Mouse (Mus musculus): Measurements from ENCODE around the gene Gm26938. TPM values are rescaled to one million over a fixed set of nuclear protein-coding genes. Genes with fewer than 3 reads are reported as not detected.

The Gm26938 gene
- polyA plus RNA-seq, 1 experiment from 2014 or later = not detected

GRCm38 (mm10) chr5:139799041-139799440, 27.2 kb downstream of the Gm26938 start:
- H3K36me3 ChIP-seq = peaks cover 22% of the 10 kb centered on the region
- no peaks in the 10 kb centered on the region for H3K27me3 ChIP-seq
- no peak overlapping the region for H3K4me2 ChIP-seq
- H3K27ac ChIP-seq = no peak overlapping the region
- peaks cover 50% of the 10 kb centered on the region for H3K4me1 ChIP-seq
- 91% methylated on average over 9 of the region's 9 CpGs for WGBS
- H3K9ac ChIP-seq = no peak overlapping the region
- no peak overlapping the region for H3K4me3 ChIP-seq (replicated peaks)
- H3K9me3 ChIP-seq (replicated peaks) = no peaks in the 10 kb centered on the region
- ATAC-seq (replicated peaks; ENCODE audit: low FRiP score) = no peak

DNA sequence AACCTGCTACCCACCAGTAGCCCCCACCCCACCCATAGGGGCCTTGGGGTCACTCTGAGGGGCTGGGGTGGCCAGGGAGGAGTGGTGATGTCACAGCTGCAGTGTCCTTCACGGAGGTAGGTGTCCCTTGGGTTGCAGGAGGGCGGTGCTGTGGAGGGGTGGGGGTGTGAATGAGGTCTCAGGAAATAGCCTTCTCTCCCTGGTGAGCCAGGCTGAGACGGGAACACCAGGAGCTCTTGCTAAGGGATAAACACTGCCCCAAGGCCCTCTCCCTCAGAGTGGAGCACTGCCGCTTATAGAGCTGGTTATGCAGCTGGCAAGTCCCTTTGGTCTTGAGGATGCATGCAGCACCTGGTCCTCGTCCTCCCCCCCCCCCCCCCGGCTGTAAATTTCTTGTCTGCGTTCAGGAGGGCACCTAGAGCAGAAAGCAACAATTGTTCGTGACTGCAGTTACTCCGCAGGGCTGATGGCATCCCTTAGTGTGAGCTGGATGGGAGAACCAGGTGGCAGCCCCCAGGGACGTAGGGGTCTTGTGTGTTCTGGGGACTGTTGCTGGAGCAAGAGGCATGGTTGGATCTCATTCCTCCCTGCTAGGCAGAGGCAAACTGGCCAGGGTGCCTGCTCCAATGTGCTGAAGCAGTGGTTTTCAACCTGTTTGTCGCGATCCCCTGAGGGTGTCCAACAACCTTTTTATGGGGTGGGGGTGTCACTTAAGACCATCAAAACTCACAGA, 27.9 kb downstream of the Gm26938 start:
- WGBS = 50% methylated on average over 12 of the region's 12 CpGs
- Histone ChIP-seq H3K27ac (peak overlapping the region; percentile 63), H3K9me3 (replicated peaks) (no peaks in the 10 kb centered on the region), H3K36me3 (peaks cover 22% of the 10 kb centered on the region), H3K4me3 (replicated peaks) (no peak overlapping the region), H3K9ac (no peak overlapping the region), H3K4me2 (peak overlapping the region; percentile 32; the same call in 1 of the 2 replicates), H3K4me1 (peaks cover 50% of the 10 kb centered on the region), H3K27me3 (no peaks in the 10 kb centered on the region)
- ATAC-seq (replicated peaks; ENCODE audit: low FRiP score) = 0 out of 2 replicates have a peak, but pooled peaks have one; percentile 7

DNA sequence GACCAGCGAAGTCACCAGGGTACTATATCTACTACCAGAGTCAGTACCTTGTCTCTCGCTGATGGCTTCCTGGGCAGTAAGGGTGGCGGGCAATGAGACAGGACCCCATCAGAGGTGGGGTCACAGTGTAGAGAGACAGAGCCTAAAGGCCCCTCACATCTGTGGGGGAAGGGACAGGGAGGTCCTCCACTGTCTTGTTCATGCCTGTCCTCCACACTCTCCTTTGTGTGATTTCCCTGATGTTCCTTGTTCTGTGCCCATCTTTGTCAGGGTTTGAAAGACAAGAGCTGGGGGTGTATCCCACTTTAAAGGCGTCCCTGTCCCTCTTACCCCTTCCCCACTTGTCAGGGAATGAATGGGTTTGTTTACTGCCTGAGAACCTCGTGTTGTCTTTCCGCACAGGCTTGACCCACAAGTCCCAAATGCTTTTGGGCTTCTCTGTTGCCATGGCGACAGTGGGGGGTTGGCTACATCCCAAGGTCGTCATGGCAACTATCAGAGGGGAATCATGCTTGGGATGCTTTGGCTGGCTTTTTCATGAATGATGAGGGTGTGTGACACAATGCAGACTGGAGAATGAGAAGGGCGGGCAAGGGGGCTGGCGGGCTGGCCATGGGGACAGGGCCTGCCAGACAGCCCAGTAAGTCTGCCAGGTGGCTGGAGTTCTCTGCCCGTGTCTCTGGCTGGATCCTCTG, 28.6 kb downstream of the Gm26938 start:
- WGBS = 41% methylated on average over 11 of the region's 11 CpGs
- H3K27ac ChIP-seq = peak overlapping the region; percentile 83
- no peak overlapping the region for H3K4me3 ChIP-seq (replicated peaks)
- H3K9me3 ChIP-seq (replicated peaks) = no peaks in the 10 kb centered on the region
- no peaks in the 10 kb centered on the region for H3K27me3 ChIP-seq
- H3K4me2 ChIP-seq = peak overlapping the region; percentile 50
- H3K4me1 ChIP-seq = peaks cover 55% of the 10 kb centered on the region
- ATAC-seq (replicated peaks; ENCODE audit: low FRiP score) = peak; percentile 35; the same call in 1 of the 2 replicates
- H3K9ac ChIP-seq = no peak overlapping the region
- peaks cover 22% of the 10 kb centered on the region for H3K36me3 ChIP-seq

GRCm38 (mm10) chr5:139796900-139797299, 29.3 kb downstream of the Gm26938 start:
- WGBS = 12% methylated on average over 13 of the region's 13 CpGs
- peak overlapping the region; percentile 50 for H3K4me2 ChIP-seq
- peak; percentile 65 for ATAC-seq (replicated peaks; ENCODE audit: low FRiP score)
- H3K4me3 ChIP-seq (replicated peaks) = no peak overlapping the region
- H3K36me3 ChIP-seq = peaks cover 22% of the 10 kb centered on the region
- peak overlapping the region; percentile 83 for H3K27ac ChIP-seq
- H3K9me3 ChIP-seq (replicated peaks) = no peaks in the 10 kb centered on the region
- H3K4me1 ChIP-seq = peaks cover 63% of the 10 kb centered on the region
- 0 out of 2 replicates have a peak overlapping the region, but pooled peaks have one; percentile 1 for H3K9ac ChIP-seq
- no peaks in the 10 kb centered on the region for H3K27me3 ChIP-seq

GRCm38 (mm10) chr5:139796001-139796620, 30.1 kb downstream of the Gm26938 start:
- H3K27me3 ChIP-seq = no peaks in the 10 kb centered on the region
- no peaks in the 10 kb centered on the region for H3K9me3 ChIP-seq (replicated peaks)
- peaks cover 18% of the 10 kb centered on the region for H3K36me3 ChIP-seq
- 75% methylated on average over 9 of the region's 9 CpGs for WGBS
- no peak overlapping the region for H3K9ac ChIP-seq
- no peak for ATAC-seq (replicated peaks; ENCODE audit: low FRiP score)
- H3K27ac ChIP-seq = no peak overlapping the region
- peak overlapping the region; percentile 50; the same call in 1 of the 2 replicates for H3K4me2 ChIP-seq
- H3K4me3 ChIP-seq (replicated peaks) = no peak overlapping the region
- H3K4me1 ChIP-seq = peaks cover 67% of the 10 kb centered on the region

DNA sequence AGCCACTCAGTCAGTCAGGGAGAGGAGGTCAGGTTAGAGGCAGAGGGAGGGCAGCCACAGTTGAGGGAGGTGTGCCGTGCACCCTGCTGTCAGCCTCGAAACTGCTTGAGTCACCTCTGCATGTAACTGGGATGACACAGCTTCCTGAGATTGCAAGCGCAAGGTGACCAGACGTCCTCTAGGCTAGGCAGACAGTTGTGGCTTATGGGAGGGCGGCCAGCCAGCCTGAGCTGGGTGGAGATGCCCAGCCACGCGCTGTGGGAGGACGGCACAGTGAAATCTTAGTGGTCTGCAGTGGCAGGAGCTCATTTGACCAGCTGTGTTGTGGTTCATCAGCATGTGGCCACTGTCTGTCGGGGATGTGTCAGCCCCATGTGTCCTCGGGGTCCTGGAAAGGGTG, 31.3 kb downstream of the Gm26938 start:
- no peak overlapping the region for H3K4me2 ChIP-seq
- ATAC-seq (replicated peaks; ENCODE audit: low FRiP score) = no peak
- no peaks in the 10 kb centered on the region for H3K9me3 ChIP-seq (replicated peaks)
- no peaks in the 10 kb centered on the region for H3K27me3 ChIP-seq
- peaks cover 6% of the 10 kb centered on the region for H3K36me3 ChIP-seq
- WGBS = 60% methylated on average over 10 of the region's 10 CpGs
- peaks cover 70% of the 10 kb centered on the region for H3K4me1 ChIP-seq
- H3K27ac ChIP-seq = no peak overlapping the region
- H3K4me3 ChIP-seq (replicated peaks) = no peak overlapping the region
- no peak overlapping the region for H3K9ac ChIP-seq

DNA sequence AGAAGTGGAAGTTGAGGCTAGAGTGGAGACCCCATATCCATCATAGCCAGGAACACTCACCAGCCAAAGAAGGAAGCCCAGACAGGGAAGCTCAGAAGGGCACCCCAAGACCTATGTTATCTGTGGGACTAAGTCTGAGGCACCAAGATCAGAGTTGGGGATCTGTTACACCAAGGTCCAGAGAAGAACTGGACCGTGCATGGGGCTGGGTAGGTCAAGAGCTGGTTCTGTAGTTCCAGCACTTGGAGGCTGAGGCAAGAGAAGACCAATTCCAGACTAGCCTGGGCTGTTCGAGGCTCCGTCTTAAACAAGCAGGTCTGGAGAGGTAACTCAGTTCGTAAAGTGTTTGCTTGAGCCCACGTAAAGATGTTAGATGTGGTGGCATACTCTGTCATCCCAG, 32.1 kb downstream of the Gm26938 start:
- peaks cover 70% of the 10 kb centered on the region for H3K4me1 ChIP-seq
- no peak overlapping the region for H3K9ac ChIP-seq
- H3K4me3 ChIP-seq (replicated peaks) = no peak overlapping the region
- no peaks in the 10 kb centered on the region for H3K27me3 ChIP-seq
- 89% methylated on average over 5 of the region's 5 CpGs for WGBS
- ATAC-seq (replicated peaks; ENCODE audit: low FRiP score) = no peak
- H3K36me3 ChIP-seq = no peaks in the 10 kb centered on the region
- H3K4me2 ChIP-seq = peak overlapping the region; percentile 100; the same call in 1 of the 2 replicates
- H3K9me3 ChIP-seq (replicated peaks) = no peaks in the 10 kb centered on the region
- no peak overlapping the region for H3K27ac ChIP-seq

- ATAC-seq (replicated peaks; ENCODE audit: low FRiP score) = no peak
- peak overlapping the region; percentile 86; the same call in 1 of the 2 replicates for H3K4me3 ChIP-seq (replicated peaks)
- H3K4me1 ChIP-seq = peaks cover 68% of the 10 kb centered on the region
- H3K27ac ChIP-seq = peak overlapping the region; percentile 42
- H3K9ac ChIP-seq = peak overlapping the region; percentile 21; the same call in 1 of the 2 replicates
- peak overlapping the region; percentile 100 for H3K4me2 ChIP-seq
- no peaks in the 10 kb centered on the region for H3K36me3 ChIP-seq
- WGBS = 37% methylated on average over 11 of the region's 11 CpGs
- no peaks in the 10 kb centered on the region for H3K9me3 ChIP-seq (replicated peaks)
- no peaks in the 10 kb centered on the region for H3K27me3 ChIP-seq
Observed at GRCm38 (mm10) chr5:139793338-139794089, 32.7 kb downstream of the Gm26938 start.

GRCm38 (mm10) chr5:139792966-139793337, 33.3 kb downstream of the Gm26938 start:
- Histone ChIP-seq H3K9me3 (replicated peaks) (no peaks in the 10 kb centered on the region), H3K27me3 (no peaks in the 10 kb centered on the region), H3K4me1 (peaks cover 62% of the 10 kb centered on the region), H3K36me3 (no peaks in the 10 kb centered on the region), H3K4me3 (replicated peaks) (peak overlapping the region; percentile 86; the same call in 1 of the 2 replicates), H3K27ac (peak overlapping the region; percentile 42), H3K9ac (peak overlapping the region; percentile 21; the same call in 1 of the 2 replicates), H3K4me2 (peak overlapping the region; percentile 100)
- WGBS = 49% methylated on average over 3 of the region's 3 CpGs
- no peak for ATAC-seq (replicated peaks; ENCODE audit: low FRiP score)

GRCm38 (mm10) chr5:139792159-139792775, 33.9 kb downstream of the Gm26938 start:
- Histone ChIP-seq H3K9ac (peak overlapping the region; percentile 72), H3K4me1 (peaks cover 55% of the 10 kb centered on the region), H3K27me3 (no peaks in the 10 kb centered on the region), H3K4me3 (replicated peaks) (peak overlapping the region; percentile 86), H3K9me3 (replicated peaks) (no peaks in the 10 kb centered on the region), H3K36me3 (no peaks in the 10 kb centered on the region), H3K27ac (0 out of 2 replicates have a peak overlapping the region, but pooled peaks have one; percentile 42), H3K4me2 (peak overlapping the region; percentile 100)
- ATAC-seq (replicated peaks; ENCODE audit: low FRiP score) = no peak
- WGBS = 16% methylated on average over 11 of the region's 11 CpGs

Data from kidney, embryonic 15.5 days (tissue).